Mouse (Mus musculus) bone marrow, adult 2 months (tissue): ENCODE measurements at regions not wholly inside any gene's neighbourhood (a gene's known extent, or its start where the extent isn't known, plus 50 kb on each side); places are given as distances from the start of the nearest gene placed in this dataset.

ENCODE experiments used
- H3K27ac ChIP-seq: fragments of 200-500 bp; 2 replicates; pipeline ENCODE4 v1.5.1; 2012; ENCODE audit warnings: low read depth, mild to moderate bottlenecking, control low read depth, inconsistent platforms, low read length; ENCODE audit not compliant: control insufficient read depth, poor library complexity, insufficient read depth
- H3K4me1 ChIP-seq: fragments of 200-500 bp; 2 replicates; pipeline ENCODE4 v1.6.1; 2011; ENCODE audit warnings: low read length; ENCODE audit not compliant: control insufficient read depth, insufficient read depth
- H3K4me3 ChIP-seq: fragments of 200-500 bp; replicated peaks from 2 replicates; pipeline ENCODE3; 2011; ENCODE audit warnings: mild to moderate bottlenecking, low read depth, low read length, control low read depth; ENCODE audit not compliant: control insufficient read depth
- CTCF ChIP-seq: fragments of 200-500 bp; IDR thresholded peaks from 2 replicates; pipeline ENCODE4 v1.5.1; 2011; ENCODE audit warnings: low read length, control low read depth; ENCODE audit not compliant: control insufficient read depth, insufficient read depth
- POLR2A ChIP-seq: fragments of 200-500 bp; IDR thresholded peaks from 2 replicates; pipeline ENCODE4 v1.6.1; 2011; ENCODE audit warnings: low read depth, mild to moderate bottlenecking, control low read depth, low read length, borderline replicate concordance; ENCODE audit not compliant: control insufficient read depth
- WGBS: fragments of 180-500 bp; shearing (Covaris S2); methylation state at CpG from one replicate; pipeline ENCODE4 v1.1.7; 2018; 5-methylcytosine and 5-hydroxymethylcytosine counted together

DNA sequence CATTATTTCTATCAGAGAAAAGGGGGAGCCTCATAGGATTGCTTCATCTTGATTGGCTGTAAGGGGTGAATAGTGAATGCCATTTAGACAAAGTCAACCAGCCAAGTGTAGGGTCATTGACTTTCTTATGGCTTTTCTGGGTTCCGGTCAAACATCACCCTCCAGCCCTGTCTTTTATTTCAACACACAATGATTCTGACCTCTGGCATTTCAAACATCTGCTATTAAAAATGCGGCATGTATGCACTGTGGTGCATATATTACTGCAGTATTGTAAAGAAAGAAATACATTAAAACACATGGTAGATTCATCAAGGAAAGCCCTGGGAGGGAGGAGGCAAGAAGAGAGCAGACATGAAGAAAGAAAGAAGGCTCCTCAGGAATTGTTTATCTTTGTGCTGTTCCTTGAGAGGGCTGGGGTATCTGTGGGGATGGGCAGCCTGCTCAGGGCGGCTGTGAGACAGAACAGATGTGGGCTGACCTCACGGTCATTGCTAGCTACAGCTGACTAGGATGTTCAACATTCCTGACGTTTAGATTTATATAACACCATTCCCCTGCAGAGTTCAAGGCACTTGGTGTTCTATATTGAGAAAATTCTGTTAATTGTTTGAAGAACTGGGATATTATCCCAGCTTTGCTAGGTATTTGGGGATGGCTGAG, 303.5 kb upstream of the Ppp2r3a start:
- H3K27ac ChIP-seq: no peak overlapping the region
- H3K4me3 ChIP-seq: no peak overlapping the region
- no peak for TF ChIP-seq POLR2A
- TF ChIP-seq CTCF: no peak
- WGBS: 68% methylated on average over 5 of the region's 5 CpGs
- H3K4me1 ChIP-seq: no peaks in the 10 kb centered on the region

DNA sequence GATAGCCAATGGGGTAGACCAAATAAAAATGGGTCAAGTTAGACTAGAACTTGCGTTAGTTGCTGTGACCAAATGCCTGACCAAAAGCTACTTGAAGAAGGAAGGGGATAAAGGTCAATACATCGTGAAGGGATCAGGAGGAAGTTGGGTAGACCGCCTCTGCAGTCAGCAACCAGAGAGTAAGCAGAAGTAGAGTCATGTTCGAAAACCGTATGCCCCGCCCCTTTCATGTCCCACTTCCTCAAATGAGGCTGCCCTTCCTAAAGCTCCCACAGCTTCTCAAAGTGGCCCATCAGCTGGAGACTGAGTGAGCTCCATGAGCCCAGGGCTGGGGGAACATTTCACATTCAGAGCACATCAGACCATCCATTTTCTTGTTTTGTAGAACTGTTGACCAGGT, 301.2 kb upstream of the Ppp2r3a start:
- TF ChIP-seq POLR2A: no peak
- no peak for TF ChIP-seq CTCF
- H3K27ac ChIP-seq: no peak overlapping the region
- no peaks in the 10 kb centered on the region for H3K4me1 ChIP-seq
- no peak overlapping the region for H3K4me3 ChIP-seq
- WGBS: 39% methylated on average over 6 of the region's 6 CpGs

DNA sequence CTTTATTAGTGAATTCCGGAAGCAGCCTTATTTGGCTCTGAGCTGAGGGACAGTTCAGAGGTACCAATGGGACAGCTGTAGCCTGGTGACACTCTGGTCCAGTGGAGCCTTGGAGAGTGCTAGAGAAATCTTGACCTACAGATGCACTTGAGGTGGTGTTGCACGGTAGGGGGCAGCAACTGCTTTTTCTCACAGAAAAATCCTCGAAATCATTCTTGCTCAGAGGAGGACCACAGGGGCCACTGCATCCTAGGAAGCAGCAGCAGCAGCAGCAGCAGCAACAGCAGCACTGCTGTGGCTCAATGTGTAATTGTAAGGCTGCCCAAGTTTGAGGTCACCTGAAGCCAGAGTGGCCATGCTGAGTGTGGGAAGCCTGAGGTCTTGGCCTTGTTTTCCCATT, 299.7 kb upstream of the Ppp2r3a start:
- 53% methylated on average over 3 of the region's 3 CpGs for WGBS
- Histone ChIP-seq H3K27ac (no peak overlapping the region), H3K4me1 (no peaks in the 10 kb centered on the region), H3K4me3 (no peak overlapping the region)
- no peak for TF ChIP-seq CTCF
- no peak for TF ChIP-seq POLR2A

DNA sequence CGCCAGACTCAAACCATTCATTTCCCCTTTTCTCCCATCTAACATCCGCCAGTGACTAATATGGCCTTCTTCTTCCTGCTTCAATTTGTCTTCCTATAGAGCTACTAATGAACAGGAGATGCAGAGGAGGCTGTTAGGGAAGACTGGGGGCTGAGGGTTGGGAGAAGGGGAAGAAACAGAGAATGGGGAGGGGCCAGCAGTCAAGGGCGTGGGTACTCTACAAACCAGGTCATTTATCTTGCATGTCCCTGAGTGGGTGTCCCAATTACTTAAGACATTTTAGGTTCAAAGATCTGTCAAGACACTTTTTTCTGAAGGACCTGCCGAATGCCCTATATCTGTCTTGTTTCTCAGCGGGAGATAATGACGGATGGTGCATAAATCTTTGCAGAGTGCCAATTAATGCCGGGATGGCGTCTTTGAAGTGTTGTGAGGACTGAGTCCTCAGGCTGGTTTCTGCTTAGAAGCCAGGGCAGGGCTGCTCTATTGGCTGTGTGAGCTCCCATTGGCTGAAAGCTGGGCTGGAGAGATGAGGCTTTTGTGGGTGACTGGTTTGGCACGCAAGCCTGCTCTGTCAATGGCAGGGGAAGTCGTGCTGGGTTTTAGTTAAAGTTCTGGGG, 294.7 kb upstream of the Ppp2r3a start:
- WGBS: 35% methylated on average over 10 of the region's 10 CpGs
- Histone ChIP-seq H3K4me1 (no peaks in the 10 kb centered on the region), H3K27ac (no peak overlapping the region), H3K4me3 (no peak overlapping the region)
- TF ChIP-seq POLR2A (no peak), CTCF (no peak)

DNA sequence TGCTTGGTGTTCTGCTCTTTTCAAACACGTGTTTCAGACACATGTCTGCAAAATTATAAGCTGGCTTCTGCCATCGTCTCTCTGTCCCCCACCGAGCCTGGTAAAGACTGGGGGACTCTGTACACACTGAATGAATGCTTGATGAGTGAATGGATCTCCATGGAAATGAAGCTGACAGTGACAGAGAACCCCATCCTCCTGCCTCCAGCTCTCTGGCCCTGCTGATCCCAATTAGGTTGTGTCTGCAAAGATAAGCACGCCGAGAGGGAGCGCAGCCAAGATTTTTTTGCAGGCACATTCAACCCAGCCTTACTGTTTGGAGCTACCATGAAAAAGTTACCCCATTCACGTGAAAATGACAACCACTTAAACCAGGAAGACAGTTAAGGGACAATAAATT, 266.5 kb upstream of the Ppp2r3a start:
- Histone ChIP-seq H3K4me1 (no peaks in the 10 kb centered on the region), H3K27ac (no peak overlapping the region), H3K4me3 (no peak overlapping the region)
- 62% methylated on average over 7 of the region's 7 CpGs for WGBS
- TF ChIP-seq POLR2A (no peak), CTCF (no peak)

DNA sequence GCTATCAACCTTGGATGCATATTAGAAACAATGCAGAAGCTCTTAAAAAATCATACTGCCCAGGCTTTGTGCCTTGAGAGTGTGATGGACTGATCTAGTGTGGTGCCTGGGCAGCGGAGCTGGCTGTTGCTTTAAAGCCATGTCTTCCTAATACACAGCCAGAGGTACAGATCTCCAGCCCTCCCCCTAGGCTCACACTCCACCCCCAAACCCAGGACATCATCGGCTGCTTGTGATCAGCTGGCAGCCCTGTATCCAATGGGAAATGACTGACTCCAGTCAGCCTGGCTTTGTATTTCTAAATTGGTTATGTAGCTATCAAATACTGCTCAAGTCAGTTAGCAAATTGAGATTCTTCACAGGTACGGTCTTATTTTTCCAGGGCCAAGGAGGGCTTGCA, 259.2 kb upstream of the Ppp2r3a start:
- WGBS: 83% methylated on average over 3 of the region's 3 CpGs
- Histone ChIP-seq H3K4me1 (no peaks in the 10 kb centered on the region), H3K4me3 (no peak overlapping the region), H3K27ac (no peak overlapping the region)
- TF ChIP-seq POLR2A (no peak), CTCF (no peak)

DNA sequence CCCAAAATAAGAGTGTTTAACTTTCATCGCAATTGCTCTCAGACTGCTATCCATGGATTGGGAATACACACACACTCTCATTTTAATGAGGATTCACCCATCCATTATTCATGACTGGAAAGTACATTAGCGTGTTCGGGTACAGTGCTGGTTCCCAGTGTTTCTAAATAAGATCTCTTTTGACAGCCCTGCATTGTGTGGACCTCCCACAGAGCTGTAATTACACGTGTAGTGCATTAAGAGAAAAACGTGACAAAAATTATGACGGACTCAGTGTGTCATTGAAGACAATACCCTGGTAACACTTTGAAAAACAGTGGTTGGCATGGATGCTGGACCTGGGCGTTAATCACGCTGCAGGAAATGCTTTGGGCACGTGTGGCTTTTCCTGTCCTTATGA, 257.6 kb upstream of the Ppp2r3a start:
- H3K4me3 ChIP-seq: no peak overlapping the region
- no peak overlapping the region for H3K27ac ChIP-seq
- no peaks in the 10 kb centered on the region for H3K4me1 ChIP-seq
- 65% methylated on average over 9 of the region's 9 CpGs for WGBS
- TF ChIP-seq CTCF (no peak), POLR2A (no peak)

DNA sequence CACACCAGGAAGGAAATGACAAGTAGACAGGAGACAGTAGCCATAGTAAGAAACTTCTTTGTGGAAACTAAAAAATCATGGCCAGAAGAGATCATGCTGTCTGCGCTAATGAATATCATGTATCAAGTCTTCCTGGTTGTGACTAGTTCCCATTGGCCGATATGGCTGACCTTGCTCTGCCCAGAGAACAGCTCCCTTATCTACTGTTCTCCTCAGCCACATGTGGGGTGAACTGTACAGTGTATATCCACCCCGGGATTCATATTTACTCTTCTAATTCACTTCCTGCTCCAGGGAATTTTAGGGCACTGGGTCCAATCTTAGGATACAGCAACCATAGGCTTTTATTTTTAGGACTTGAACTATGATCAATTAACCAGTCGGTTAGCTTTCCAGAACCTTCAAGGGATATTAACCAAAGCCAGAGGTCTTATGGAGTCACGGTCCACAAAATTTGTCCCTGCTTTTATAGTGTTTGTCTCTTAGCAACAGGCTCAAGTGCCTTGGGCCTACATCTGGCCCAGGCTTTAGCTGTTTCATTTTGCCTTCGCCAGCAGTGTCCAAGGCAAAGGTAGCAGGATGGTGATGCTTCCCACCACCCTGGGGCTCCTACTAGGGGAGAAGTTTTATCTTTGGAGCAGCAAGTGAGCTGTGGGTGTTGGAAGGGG, 255.6 kb upstream of the Ppp2r3a start:
- Histone ChIP-seq H3K27ac (no peak overlapping the region), H3K4me1 (no peaks in the 10 kb centered on the region), H3K4me3 (no peak overlapping the region)
- WGBS: 82% methylated on average over 6 of the region's 6 CpGs
- TF ChIP-seq POLR2A (no peak), CTCF (no peak)
